Mouse (Mus musculus) bone marrow macrophage, adult 2 months (primary cell): ENCODE data around the gene Aspn.
"Not testable (repeated sequence)": the region's sequence is repeated elsewhere in the genome, so short reads cannot be mapped to it uniquely, and the experiment has no call there.

Source experiments
- CTCF ChIP-seq: IDR thresholded peaks from 2 replicates; pipeline ENCODE4 v1.5.1; 2012; ENCODE audit warnings: low read depth, mild to moderate bottlenecking, low read length, moderate library complexity
- POLR2A ChIP-seq: IDR thresholded peaks from 2 replicates; pipeline ENCODE4 v1.6.1; 2012; ENCODE audit warnings: mild to moderate bottlenecking, low read depth, low read length, borderline replicate concordance

GRCm38 (mm10) chr13:49602541-49602940 lies 58.3 kb downstream of the Aspn start:
- TF ChIP-seq POLR2A, CTCF: not testable (repeated sequence)
